Mouse (Mus musculus) left cerebral cortex, postnatal 25 days (tissue): ENCODE measurements at regions not wholly inside any gene's neighbourhood (a gene's known extent, or its start where the extent isn't known, plus 50 kb on each side); places are given as distances from the start of the nearest gene placed in this dataset.
A peak's percentile ranks its signal among the peaks of the same experiment; 100 is the strongest.

ENCODE experiments used
- DNase-seq, 2 experiments: peaks; one replicate each; pipeline ENCODE4 v3.0.0; 2022; ENCODE audit warnings: low spot score in 2 of 2, mixed read lengths in 1 of 2
- intact Hi-C: fragments of 180-260 bp; cut with DNase I; formaldehyde crosslinking; loops from one replicate; pipeline ENCODE4 v1.15.1; 2025

DNA sequence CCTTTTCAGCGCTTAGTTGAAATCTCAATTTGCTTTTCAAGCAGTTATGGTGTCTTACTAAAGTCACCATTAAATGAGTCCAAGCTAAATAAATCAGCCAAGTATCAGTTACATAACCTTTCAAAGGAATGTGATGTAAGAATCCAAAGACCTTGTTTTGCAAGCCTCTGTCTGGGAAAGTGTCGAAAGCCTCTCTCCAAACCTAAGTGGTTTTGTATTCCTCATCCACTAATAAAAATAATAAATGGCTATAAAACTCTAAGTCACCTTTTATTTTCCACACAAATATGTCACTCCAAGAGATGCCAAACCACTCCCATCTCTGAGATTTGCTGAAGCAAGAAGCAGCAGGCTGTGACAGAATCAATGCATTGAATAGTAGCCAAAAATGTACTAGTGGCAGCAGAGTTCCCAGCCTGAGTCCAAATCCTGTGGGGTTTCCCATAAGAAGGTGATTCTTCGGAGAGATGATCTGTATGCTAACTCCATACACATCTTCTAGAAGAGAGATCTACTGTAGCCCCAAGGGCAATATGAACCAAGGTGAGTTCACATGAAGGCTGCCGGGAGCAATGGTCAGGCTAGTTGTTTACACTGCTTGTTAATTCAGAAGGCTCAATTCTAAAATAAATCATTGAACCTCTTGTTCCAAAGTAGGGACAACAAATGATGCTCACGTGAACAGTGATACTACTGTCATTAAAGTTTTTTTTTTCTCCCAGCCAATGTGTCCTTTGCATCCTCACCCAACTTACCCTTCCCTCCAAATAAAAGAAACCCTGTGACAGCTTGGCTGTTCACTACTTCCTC is 365.0 kb downstream of the Nuf2 start:
- no peak for DNase-seq
- intact Hi-C loops: no loop called here

DNA sequence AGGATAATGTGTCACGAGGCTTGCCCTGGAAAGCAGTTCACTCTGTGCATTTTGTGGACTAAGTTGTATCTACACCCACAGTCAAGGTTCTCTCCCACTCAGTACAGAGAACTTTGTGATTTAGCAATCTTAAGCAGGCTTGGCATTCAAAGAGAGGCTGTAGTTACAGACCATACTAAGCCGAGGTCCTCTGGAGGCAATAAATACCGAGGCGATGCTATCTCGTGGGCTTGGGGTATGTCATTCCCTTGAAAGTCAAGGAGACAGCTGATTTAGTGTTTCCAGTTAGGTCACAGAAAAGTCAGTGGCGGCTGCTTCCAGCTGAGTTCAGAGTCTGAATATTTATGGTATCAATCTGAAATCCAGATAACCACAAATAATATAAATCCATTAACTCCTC is 370.4 kb downstream of the Nuf2 start:
- DNase-seq: no peak
- intact Hi-C loops: no loop called here

DNA sequence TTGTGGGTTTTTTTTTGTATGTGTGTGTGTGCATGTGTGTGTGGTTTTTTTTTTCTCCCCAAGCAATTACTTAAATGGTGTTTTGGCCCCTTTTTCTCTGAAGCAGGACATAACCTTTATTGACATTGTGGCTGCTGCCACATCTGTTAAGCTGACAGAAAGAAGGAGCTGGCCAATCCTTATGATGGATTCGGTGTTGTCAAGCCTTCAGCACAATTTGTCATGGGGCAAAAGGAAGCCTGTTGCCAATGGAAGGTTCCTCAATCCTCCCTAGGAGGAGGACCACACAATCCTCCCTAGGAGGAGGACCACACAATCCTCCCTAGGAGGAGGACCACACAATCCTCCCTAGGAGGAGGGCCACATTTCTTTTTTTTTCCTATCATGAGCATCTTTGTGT is 371.0 kb downstream of the Nuf2 start:
- intact Hi-C loops: no loop called here
- DNase-seq: no peak

DNA sequence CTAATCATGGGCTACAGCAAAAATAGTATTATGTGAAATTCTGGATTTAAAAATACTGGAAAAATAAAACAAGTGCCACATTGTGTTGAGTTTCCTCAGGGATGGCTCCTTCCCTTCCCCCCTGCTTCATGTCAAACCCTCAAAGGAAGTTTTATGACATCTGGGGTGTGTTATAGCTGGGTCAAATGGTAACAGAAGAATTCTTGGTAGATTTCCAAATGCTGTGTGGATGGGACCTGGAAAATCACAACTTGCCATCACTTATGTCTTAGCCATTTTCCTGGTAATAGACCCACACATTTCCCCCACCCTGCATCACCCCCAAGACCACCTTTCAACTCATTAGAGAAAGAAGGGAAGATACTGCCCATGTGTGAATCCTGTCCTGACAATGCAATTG is 371.5 kb downstream of the Nuf2 start:
- intact Hi-C loops: loop anchor here (10.0 kb wide), 3 partner anchors 185 to 355 kb away; no protein-coding TSS in a partner anchor

DNA sequence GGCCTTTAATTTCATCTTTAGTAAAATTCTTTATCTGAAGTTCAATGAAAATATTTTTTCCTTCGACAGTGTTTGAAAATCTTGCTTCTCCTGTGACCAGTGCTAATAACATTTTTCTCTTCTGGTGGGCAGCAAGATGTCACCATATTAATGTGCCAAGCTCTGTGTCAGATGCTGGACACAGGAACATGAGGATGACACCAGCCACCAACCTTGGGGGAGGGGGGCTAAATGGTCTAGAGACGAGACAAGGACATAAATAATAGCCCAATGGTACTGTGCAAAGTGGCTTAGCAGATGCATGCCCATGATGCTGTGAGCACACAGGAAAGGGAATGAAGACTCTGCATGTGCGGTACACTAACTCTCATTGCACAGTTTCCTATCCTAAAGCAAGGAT is 373.8 kb downstream of the Nuf2 start:
- intact Hi-C loops: loop anchor here (10.0 kb wide), 3 partner anchors 187 to 353 kb away; no protein-coding TSS in a partner anchor

More for the DNA sequence above, 371.5 kb downstream of the Nuf2 start:
- DNase-seq: no peak

DNA sequence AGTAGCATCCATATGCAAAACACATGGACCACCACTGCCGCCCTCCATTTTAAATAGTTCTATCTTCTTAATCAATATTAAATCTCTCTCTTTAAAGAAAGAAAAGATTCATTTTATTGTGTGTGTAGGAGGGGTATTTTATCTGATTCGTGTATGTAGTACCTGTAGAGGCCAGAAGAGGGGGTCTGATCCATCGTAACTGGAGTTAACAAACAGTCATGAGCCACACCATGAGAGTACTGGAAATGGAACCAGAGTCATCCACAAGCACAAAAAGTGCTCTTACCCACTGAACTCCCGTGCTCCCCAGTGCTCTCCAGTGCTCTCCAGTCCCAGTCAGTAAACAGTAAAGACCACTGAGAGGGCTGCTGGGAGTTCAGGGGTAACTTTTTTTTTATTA is 374.4 kb downstream of the Nuf2 start:
- intact Hi-C loops: loop anchor here (10.0 kb wide), 3 partner anchors 188 to 352 kb away; no protein-coding TSS in a partner anchor

More for the DNA sequence above, 373.8 kb downstream of the Nuf2 start:
- DNase-seq: no peak

DNA sequence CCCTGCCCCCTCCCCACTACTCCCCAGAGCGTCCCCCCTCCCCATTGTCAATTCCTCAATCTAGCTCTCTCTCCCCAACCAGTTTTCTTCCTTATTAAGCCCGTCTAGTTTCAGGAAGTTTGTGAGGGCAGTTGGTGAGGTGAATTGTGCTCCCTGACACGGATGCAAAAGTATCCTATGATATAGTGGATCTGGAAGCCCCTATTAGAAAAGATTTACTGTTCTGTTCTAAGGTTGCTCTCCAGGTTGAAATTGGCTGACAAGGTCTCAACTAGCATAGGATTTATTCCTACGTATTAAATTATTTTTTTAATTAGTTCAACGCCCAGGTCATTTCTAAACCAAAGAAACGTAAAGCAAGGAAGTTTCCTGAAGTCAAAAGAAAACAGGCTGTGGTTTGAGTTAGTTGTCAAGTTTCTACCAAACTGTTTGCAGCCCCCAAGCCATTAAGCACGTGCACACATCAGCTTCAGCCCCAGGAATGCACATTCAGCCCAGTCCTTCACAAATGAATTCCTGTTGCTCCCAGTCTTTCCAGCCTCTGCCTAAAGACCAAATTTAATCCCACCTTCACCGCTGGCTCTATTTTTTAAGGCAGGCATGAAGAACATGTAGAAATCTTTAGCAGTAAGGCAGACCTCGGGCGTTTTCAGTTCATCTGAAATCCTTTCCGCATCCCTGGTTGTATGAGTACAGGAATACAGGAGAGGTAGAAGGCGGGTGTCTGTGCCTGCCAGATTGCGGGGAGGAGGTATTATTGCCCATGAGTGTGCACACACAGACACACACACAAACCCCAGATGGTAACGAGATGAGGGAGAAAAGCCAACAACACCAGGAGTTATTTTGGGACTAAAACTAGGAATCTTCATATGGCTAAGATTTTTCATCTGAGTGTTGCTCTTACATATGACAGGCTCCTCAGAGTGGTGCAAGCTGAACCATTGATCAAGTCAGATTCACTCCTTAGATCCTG is 375.5 kb downstream of the Nuf2 start:
- intact Hi-C loops: loop anchor here (10.0 kb wide), 3 partner anchors 189 to 351 kb away; no protein-coding TSS in a partner anchor
- DNase-seq: peak; percentile 61 to 95

More for the DNA sequence above, 374.4 kb downstream of the Nuf2 start:
- no peak for DNase-seq

DNA sequence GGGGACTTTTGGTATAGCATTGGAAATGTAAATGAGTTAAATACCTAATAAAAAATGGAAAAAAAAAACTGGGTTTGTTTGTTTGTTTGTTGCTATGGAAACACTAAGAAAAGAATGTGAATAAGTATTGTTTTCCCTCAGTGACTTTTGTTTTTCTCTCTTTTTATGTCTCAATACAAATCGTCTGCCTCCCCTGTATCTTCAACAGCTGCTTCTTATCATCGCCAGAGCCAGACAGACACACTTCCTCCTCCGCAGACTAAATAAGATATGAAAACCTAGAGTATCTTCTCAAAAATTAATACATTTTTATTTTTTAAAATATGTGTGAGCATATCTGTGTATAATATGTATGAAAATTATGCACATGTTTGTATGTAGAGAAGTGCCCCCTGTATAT is 389.0 kb downstream of the Nuf2 start:
- no peak for DNase-seq

DNA sequence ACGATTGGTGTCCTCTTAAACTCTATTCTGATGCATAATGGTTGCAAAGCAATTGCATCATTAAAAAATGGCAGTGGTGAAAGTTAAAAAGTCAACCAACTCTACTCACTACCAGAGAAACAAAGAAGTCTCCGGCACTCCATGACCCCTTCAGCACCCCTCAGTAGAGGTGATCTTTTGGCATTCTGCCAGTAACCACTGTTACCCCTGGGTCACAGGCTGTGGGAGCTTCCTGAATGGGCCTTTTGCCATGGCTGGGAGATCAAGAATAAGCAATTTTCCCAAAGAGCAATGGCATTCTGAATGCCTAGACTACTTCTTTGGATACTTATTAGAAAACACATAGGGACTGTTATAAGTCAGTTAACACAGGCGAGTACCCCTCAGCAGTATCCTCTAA is 391.2 kb downstream of the Nuf2 start:
- intact Hi-C loops: no loop called here
- no peak for DNase-seq

More for the DNA sequence above, 389.0 kb downstream of the Nuf2 start:
- intact Hi-C loops: no loop called here

DNA sequence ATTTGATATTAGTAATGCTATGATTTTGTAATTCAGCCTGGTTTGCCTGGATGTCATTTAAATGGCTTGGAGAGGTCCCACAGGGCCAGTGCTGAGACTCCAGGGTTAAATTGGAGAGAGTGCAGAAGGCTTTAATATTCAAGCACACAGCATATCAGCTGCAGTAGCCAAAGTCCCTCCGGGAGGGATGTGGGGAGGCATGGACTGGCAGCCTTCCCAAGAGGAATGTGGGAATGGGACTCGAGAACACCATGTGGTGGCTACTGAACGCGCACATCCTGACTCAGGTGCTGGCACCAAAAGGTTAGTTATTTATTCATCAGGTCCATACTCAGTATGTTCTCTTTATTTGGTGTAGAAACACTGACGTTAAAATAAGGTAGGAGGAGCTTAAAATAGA is 391.8 kb downstream of the Nuf2 start:
- intact Hi-C loops: no loop called here
- no peak for DNase-seq

DNA sequence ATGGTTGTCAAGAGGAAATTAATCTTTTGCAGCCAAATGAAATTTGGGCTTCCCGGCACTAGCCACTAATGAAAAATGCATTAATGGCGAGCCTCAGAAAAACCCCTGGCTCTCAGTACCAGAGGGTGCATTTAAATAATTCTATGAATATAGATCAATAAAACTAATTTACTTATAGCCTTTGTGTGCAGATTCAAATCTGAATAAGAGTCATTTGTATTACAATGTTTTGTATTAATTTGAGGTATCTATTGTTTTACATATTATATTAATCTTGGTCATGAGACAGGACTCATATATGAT is 392.1 kb downstream of the Nuf2 start:
- no peak for DNase-seq
- intact Hi-C loops: no loop called here

DNA sequence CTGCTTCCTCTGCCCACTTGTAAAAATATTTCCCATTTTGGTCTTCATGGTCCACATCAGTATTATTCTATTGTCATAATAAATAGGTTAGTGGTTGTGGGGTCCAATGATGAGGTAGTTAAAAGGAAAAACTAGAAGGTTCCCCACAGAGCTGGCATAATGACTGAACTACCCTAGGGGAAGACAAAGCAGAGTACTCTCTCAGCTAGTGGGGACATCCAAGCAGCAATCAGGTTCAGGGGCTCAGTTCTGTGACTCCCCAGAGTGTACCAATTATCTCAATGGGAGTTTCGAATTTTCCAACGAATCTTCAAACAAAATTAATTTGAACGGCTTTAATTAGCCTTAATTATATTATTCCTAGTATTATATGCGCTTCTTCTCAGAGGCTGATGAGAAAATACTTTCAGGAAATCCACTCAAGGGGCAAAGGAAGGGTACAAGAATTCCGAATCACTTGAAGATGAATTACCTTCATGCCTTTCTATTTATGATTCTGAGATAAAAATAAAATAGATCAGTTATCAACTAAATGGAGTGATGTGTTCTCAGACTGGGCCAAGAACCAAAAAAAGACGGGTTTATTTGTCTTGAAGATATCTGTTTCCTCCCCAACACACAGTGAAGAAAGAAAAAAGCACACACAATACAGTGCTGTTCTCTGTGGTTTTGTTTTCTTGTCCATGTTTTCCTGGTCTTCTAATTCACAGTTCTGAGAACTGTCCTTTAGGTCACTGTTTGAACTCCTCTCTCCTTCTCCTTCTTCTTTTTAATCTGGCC is 392.7 kb downstream of the Nuf2 start:
- DNase-seq: no peak
- intact Hi-C loops: no loop called here

DNA sequence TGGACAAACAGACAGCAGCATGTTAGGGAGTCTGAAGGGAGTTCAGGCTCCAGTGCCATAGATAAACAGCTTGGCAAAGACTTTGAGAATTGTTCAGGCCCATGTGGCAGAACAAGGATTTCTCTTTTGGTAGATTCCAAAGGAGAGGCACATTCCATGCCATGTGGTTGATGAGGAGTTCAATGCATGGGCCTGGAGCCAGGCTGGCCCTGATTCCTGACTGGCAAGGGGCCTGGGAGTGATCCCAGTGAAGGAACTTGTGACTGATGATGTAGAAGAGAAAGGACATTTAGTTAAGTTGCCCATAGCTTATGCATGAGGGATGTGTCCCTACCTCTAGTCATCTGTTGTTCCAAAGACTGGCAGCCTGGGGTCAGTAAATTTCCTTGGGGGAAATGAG is 395.7 kb downstream of the Nuf2 start:
- intact Hi-C loops: no loop called here
- DNase-seq: no peak

DNA sequence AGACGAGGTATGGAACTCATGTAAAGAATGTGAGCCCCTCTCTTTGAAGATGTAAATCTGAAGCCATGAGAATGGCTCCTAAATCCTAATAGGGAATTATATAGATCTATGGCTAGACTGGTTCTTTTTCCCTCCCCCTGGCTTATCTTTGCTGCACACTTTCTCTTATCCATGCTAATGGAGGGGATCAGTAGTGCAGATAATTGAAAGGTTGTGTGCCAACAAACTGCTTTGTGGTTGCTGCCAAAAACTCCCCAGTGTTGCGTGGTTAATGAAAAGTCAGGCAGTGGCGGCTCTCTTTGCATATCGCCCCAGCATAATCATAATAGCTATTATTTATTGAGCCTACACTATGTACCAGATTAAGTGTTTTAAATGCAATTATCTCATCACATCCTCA is 427.6 kb downstream of the Nuf2 start:
- intact Hi-C loops: no loop called here
- DNase-seq: no peak

DNA sequence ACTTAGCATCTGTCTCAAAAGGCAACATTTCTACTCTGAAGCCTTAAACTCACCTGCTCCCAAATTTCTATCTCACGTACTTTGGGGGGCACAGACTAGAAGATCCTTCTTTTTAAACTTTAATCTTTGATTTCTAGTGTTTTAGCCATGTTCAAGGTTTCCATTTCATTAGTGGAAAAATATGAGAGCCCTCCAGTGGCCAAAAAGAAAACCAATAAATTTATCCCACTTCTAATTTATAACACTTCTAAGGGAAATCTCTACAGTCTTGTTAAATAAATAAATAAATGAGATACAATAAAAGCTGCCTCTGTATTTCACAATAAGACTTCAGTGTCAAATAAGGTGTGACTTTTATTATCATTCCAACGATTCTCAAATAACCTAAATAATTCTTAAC is 428.2 kb downstream of the Nuf2 start:
- intact Hi-C loops: no loop called here
- peak in 1 of 2 experiments; percentile 13 for DNase-seq

DNA sequence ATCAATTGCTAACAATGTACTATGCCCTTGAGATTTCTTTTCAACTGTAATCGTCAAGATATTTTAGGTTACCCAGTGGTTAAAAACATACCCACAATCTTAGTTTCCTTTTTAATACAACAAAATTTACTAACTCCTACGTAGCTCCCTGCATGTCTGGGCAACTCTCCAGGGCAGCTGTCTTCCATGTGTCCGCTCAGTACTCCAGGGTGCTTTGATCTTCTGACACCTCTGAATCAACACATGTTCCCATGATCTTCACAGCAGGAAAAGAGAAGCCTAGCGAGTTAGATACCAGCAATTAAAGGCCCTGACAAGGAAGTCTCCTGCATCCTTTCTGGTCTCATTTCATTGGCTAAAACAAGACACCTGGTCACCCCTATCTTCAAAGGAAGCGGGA is 432.0 kb downstream of the Nuf2 start:
- intact Hi-C loops: loop anchor here (10.0 kb wide), 1 partner anchor 884 kb away; no protein-coding TSS in a partner anchor
- DNase-seq: no peak

DNA sequence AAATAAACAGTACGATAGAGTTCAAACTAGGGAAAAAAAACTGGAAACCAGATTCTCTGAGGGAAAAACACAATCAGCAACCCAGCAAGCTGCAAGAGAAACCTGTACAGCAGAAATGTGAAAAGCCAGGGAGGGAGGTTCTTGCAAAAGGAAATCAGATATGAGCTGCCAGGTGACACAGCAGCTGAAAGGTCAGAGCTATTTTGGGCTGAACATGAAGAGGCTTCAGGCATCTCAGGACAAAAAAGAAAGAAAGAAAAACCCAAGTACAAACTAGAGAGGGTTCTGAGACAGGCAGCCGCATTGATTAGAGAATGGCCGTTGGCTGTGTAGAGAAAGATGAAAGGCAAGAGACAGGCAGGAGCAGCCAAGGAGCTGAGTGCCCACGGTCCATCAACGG is 434.5 kb downstream of the Nuf2 start:
- no peak for DNase-seq
- intact Hi-C loops: loop anchor here (10.0 kb wide), 1 partner anchor 882 kb away; no protein-coding TSS in a partner anchor

DNA sequence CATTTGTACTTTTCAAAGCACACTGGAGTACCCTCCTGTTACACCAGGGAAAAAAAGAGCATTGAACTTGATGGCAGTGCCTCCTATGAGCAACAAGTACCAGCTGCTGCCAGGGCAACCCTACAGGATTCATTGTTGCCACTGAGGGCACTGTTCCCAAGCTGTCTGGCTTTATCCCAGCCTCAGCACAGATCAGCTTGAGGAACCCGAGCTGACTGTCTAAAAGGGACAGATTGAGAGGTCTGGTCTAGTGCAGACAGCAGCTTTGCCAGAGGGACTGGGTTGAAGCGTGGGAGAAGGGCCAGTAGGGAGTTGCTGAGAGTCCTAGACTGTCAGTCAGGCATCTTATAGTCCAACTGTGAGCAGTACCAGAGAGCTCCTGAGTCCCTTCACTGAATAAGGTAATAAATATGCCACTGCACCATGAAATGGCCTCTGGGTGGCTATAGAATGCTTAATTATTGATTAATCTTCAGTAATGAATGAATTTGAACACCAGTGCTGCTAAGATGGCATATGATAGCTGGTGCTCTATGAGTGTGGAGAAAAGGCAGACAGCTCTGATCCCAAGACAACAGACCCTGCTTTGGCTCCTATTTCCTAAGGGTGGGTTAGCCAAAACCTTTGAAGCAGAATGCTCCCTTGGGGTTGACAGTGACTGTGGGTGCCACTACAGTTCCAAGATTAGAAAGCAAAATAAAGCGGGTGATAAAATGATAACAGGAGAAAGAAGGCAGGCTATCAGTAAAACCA is 437.5 kb downstream of the Nuf2 start:
- peak in 1 of 2 experiments; percentile 17 for DNase-seq
- intact Hi-C loops: loop anchor here (10.0 kb wide), 1 partner anchor 879 kb away; no protein-coding TSS in a partner anchor

DNA sequence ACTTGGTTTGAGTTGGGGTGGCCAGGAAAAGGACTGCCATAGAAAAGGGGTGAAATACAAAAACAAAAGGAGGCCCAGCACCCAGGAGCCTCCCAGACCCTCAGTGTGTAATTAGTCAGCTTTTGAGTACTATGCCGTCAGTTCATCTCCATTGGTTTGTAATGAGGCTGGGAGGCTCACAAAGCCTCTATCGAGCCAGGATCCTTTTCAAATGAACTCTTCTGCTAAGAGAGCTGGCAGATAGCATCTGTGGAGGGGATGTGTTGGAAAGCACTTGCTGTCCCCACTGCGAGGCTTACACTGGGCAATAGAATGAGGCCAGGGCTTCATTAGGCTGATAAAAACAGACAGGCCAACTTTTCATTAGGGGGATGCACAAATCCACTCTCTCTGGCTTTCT is 445.2 kb downstream of the Nuf2 start:
- DNase-seq: no peak
- intact Hi-C loops: no loop called here
